Mouse (Mus musculus) kidney, adult 2 months (tissue): ENCODE results near the gene Wdr73. TPM values are rescaled to one million over a fixed set of nuclear protein-coding genes. Genes with fewer than 3 reads are reported as not detected.
A peak's percentile ranks its signal among the peaks of the same experiment; 100 is the strongest.

Experiments used
- DNase-seq: peaks from one replicate; pipeline ENCODE4 v3.0.0; 2021
- H3K27ac ChIP-seq: fragments of 200-500 bp; 2 replicates; pipeline ENCODE4 v1.5.1; 2012; ENCODE audit warnings: low read depth, low read length, control low read depth, inconsistent platforms; ENCODE audit not compliant: insufficient read depth
- H3K27me3 ChIP-seq: fragments of 200-500 bp; replicated peaks from 2 replicates; pipeline ENCODE4 v1.6.1; 2012; ENCODE audit warnings: mild to moderate bottlenecking, moderate library complexity, low read length, inconsistent platforms; ENCODE audit not compliant: control insufficient read depth, insufficient read depth
- H3K36me3 ChIP-seq: fragments of 200-500 bp; 2 replicates; pipeline ENCODE4 v1.6.1; 2012; ENCODE audit warnings: mild to moderate bottlenecking, moderate library complexity, low read length, inconsistent platforms; ENCODE audit not compliant: control insufficient read depth, insufficient read depth
- H3K4me1 ChIP-seq: fragments of 200-500 bp; 2 replicates; pipeline ENCODE4 v1.6.1; 2011; ENCODE audit warnings: low read length; ENCODE audit not compliant: control insufficient read depth, insufficient read depth
- H3K4me3 ChIP-seq: fragments of 200-500 bp; 2 replicates; pipeline ENCODE4 v1.5.1; 2011; ENCODE audit warnings: mild to moderate bottlenecking, low read depth, low read length, control low read depth; ENCODE audit not compliant: insufficient read depth
- CTCF ChIP-seq: fragments of 200-500 bp; conservative IDR thresholded peaks from 2 replicates; pipeline ENCODE4 v1.5.1; 2011; ENCODE audit warnings: low read depth, mild to moderate bottlenecking, control low read depth, low read length, moderate library complexity, mixed read lengths; ENCODE audit not compliant: insufficient read depth, insufficient read length
- POLR2A ChIP-seq: fragments of 200-500 bp; IDR thresholded peaks from one replicate; pipeline ENCODE4 v1.6.1; 2011; ENCODE audit warnings: low read depth, low read length, control low read depth
- WGBS: fragments of 180-500 bp; shearing (Covaris S2); methylation state at CpG from one replicate; pipeline ENCODE4 v1.1.7; 2018; 5-methylcytosine and 5-hydroxymethylcytosine counted together
- polyA plus RNA-seq: library from polyadenylated mRNA; depleted of rRNA; stranded (reverse); fragments of >200 nt; gene quantifications from 2 replicates; pipeline ENCODE4 v1.2.3, GENCODE M21; 2012

Gene Wdr73
- polyA plus RNA-seq, 1 experiment: 16.1 TPM

DNA sequence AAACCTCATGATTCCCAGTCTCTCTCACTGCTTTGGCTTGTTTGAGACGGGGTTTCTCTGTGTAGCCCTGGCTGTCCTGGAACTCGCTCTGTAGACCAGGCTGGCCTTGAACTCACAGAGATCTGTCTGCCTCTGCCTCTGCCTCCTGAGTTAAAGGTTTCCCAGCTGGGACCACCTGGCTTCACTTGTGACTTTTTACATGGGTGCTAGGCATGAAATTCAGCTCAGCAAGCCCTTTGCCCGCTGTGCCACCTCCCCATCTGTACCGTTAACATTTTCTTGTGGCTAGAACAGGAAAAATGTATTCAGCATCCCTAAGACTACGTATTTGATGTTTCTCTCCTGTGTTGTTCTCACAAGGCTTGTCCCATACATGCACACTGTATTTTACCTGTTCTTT, 50.5 kb downstream of the Wdr73 start:
- Histone ChIP-seq H3K36me3 (no peaks in the 10 kb centered on the region), H3K27me3 (no peaks in the 10 kb centered on the region), H3K4me1 (no peaks in the 10 kb centered on the region; the same call in 1 of the 2 replicates), H3K27ac (no peak overlapping the region), H3K4me3 (no peak overlapping the region)
- no peak for DNase-seq
- WGBS: 88% methylated on average over 5 of the region's 5 CpGs
- TF ChIP-seq POLR2A (no peak), CTCF (no peak)

DNA sequence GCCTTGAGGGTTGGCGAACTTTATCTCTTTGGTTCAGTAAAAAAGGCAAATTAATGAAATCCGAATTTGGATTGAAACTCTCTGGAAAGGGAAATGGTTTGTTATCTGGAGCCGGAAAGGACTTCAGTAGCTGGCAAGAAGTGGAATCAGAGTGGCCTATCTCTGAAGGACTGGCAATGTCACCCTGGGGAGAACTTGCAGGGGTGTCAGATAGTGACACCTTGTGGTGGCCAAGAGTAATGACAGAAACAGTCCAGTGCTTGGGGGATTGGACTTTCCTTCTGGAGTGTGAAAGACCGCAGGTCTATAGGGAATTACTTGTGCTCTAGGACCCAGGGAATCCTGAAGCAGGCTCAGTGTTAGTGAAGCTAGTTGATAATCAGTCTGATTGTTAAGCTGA, 51.4 kb downstream of the Wdr73 start:
- H3K4me1 ChIP-seq: no peaks in the 10 kb centered on the region; the same call in 1 of the 2 replicates
- TF ChIP-seq CTCF: peak; percentile 95
- TF ChIP-seq POLR2A: no peak
- H3K27ac ChIP-seq: no peak overlapping the region
- no peaks in the 10 kb centered on the region for H3K27me3 ChIP-seq
- no peaks in the 10 kb centered on the region for H3K36me3 ChIP-seq
- peak; percentile 73 for DNase-seq
- WGBS: 20% methylated on average over 4 of the region's 4 CpGs
- no peak overlapping the region for H3K4me3 ChIP-seq

- no peak for DNase-seq
- Histone ChIP-seq H3K36me3 (no peaks in the 10 kb centered on the region), H3K27me3 (no peaks in the 10 kb centered on the region), H3K27ac (no peak overlapping the region), H3K4me3 (no peak overlapping the region), H3K4me1 (no peaks in the 10 kb centered on the region; the same call in 1 of the 2 replicates)
- TF ChIP-seq CTCF: no peak
- TF ChIP-seq POLR2A: no peak
- 68% methylated on average over 2 of the region's 2 CpGs for WGBS
These were observed 51.8 kb downstream of the Wdr73 start for GRCm38 (mm10) chr7:80849267-80849666.

- no peak overlapping the region for H3K4me3 ChIP-seq
- WGBS: 94% methylated on average over 5 of the region's 5 CpGs
- H3K27me3 ChIP-seq: no peaks in the 10 kb centered on the region
- H3K36me3 ChIP-seq: no peaks in the 10 kb centered on the region
- TF ChIP-seq POLR2A (no peak), CTCF (no peak)
- H3K4me1 ChIP-seq: no peaks in the 10 kb centered on the region; the same call in 1 of the 2 replicates
- H3K27ac ChIP-seq: no peak overlapping the region
- no peak for DNase-seq
These were observed 54.4 kb downstream of the Wdr73 start for GRCm38 (mm10) chr7:80846709-80847108.

DNA sequence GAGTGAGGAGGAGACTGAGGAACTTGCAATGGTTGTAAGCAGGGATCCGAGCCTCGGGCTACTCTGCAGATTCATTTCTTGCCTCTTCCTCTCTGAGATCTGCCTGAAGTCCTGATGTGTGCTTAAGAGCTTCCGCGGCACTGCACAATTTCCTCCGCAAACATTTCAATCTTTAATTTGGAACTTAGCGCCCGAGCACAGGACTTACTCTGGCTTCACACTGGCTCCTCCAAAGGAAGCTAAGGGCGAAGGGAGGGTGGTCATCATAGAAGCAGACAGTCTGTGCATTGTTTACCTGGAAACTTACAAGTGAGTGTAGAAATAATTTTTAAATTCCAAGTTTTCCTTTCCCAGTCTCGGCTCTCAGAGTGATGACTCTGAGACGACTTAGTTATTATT, 54.8 kb downstream of the Wdr73 start:
- no peaks in the 10 kb centered on the region; the same call in 1 of the 2 replicates for H3K4me1 ChIP-seq
- H3K4me3 ChIP-seq: no peak overlapping the region
- WGBS: 84% methylated on average over 10 of the region's 10 CpGs
- TF ChIP-seq CTCF: no peak
- H3K36me3 ChIP-seq: no peaks in the 10 kb centered on the region
- no peak overlapping the region for H3K27ac ChIP-seq
- DNase-seq: no peak
- H3K27me3 ChIP-seq: no peaks in the 10 kb centered on the region

DNA sequence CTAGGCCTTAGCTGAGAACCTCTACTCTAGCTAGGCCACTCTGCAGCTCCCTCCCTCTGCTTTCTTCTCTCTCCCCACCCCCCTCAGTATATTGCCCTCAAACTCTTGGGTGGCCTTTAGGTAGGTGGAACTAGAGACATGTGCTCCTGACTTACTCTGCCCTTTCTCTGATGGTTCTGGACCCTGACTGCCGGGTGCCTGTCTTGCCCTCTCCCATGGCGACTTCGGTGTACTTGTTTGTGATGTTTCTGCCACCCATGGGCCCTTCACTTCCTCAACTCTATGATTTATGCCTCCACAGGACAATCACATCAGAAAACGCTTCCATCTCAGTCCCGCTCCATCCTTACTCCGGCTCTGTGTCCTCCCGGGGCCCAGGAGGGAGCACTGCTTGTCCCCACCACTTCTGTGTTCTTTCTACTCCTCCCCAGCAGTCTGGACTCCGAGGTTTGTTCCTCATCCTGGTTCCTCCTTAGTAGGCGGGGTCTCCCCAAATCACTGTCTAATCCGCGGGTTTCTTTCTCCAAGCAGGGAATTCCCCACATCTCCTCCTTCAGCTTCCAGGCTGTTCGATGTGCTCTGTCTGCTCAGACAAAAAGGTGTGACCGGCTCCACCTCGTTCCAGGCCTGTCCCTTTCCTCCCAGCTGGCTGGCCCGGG, 55.3 kb downstream of the Wdr73 start:
- peak; percentile 29 for DNase-seq

DNA sequence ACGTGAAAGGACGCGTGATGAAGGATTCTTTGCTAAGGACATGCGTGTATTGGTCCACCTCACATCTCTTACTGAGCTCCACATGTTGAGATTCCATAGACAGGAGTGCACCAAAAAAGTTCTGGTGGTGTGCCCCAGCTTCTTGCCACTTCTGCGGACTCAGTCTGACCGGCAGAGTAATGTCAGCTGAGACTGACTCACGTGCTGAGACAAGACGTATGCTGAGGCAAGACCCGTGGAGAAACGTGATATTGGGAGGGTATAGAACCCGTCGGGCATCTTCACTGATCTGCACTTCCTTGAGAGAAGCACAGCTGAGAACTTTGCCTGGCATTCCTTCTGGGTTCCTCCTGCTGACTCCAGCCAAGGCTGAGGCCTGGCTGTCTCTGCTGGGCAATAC, 56.4 kb downstream of the Wdr73 start:
- no peak for TF ChIP-seq POLR2A
- TF ChIP-seq CTCF: no peak
- 88% methylated on average over 12 of the region's 12 CpGs for WGBS

More for the DNA sequence above, 55.3 kb downstream of the Wdr73 start:
- Histone ChIP-seq H3K36me3 (no peaks in the 10 kb centered on the region), H3K27me3 (no peaks in the 10 kb centered on the region), H3K4me3 (no peak overlapping the region), H3K27ac (no peak overlapping the region), H3K4me1 (no peaks in the 10 kb centered on the region; the same call in 1 of the 2 replicates)
- TF ChIP-seq POLR2A (no peak), CTCF (no peak)
- WGBS: 62% methylated on average over 15 of the region's 15 CpGs

More for the DNA sequence above, 56.4 kb downstream of the Wdr73 start:
- no peak overlapping the region for H3K4me3 ChIP-seq
- no peaks in the 10 kb centered on the region for H3K27me3 ChIP-seq
- no peak overlapping the region for H3K27ac ChIP-seq
- DNase-seq: no peak
- H3K36me3 ChIP-seq: no peaks in the 10 kb centered on the region
- H3K4me1 ChIP-seq: peaks cover 4% of the 10 kb centered on the region; the same call in 1 of the 2 replicates
